Mouse (Mus musculus): ENCODE results near the gene Ltbp3.
A peak's percentile ranks its signal among the peaks of the same experiment; 100 is the strongest.

The Ltbp3 gene

GRCm38 (mm10) chr19:5740320-5741317, at the start of gene Ltbp3:
Gene Ltbp3, plus strand, starts transcription at chr19:5740904.
- no peak for DNase-seq (ENCODE audit: low spot score in 2 of 2)

- DNase-seq (ENCODE audit: low spot score in 2 of 2), result no peak
These were observed 49.1 kb upstream of the Ltbp3 start for GRCm38 (mm10) chr19:5691601-5692000.

- DNase-seq (ENCODE audit: low spot score in 2 of 2), result no peak
These were observed 48.4 kb upstream of the Ltbp3 start for GRCm38 (mm10) chr19:5692086-5692912.

GRCm38 (mm10) chr19:5692913-5693396, 47.7 kb upstream of the Ltbp3 start:
- peak in 1 of 2 experiments; percentile 23 for DNase-seq (ENCODE audit: low spot score in 2 of 2)

- DNase-seq (ENCODE audit: low spot score in 2 of 2), result no peak
These were observed 46.9 kb upstream of the Ltbp3 start for GRCm38 (mm10) chr19:5693801-5694200.

- DNase-seq (ENCODE audit: low spot score in 2 of 2), result no peak
These were observed 44.7 kb upstream of the Ltbp3 start for GRCm38 (mm10) chr19:5695849-5696462.

GRCm38 (mm10) chr19:5704163-5704800, 36.4 kb upstream of the Ltbp3 start, which contains the start of gene Kcnk7:
Gene Kcnk7, plus strand, starts transcription at chr19:5704367.
- no peak for DNase-seq (ENCODE audit: low spot score in 2 of 2)

- no peak for DNase-seq (ENCODE audit: low spot score in 2 of 2)
These were observed 35.7 kb upstream of the Ltbp3 start for GRCm38 (mm10) chr19:5704801-5705571.

GRCm38 (mm10) chr19:5710068-5710467, 30.6 kb upstream of the Ltbp3 start:
- no peak for DNase-seq (ENCODE audit: low spot score in 2 of 2)

GRCm38 (mm10) chr19:5710581-5710980, 30.1 kb upstream of the Ltbp3 start:
- DNase-seq (ENCODE audit: low spot score in 2 of 2), result no peak

- DNase-seq (ENCODE audit: low spot score in 2 of 2), result peak; percentile 56 to 84
These were observed 29.5 kb upstream of the Ltbp3 start for GRCm38 (mm10) chr19:5711218-5711617.

- DNase-seq (ENCODE audit: low spot score in 2 of 2), result no peak
These were observed 28.7 kb upstream of the Ltbp3 start for GRCm38 (mm10) chr19:5711907-5712460.

GRCm38 (mm10) chr19:5713255-5713654, 27.4 kb upstream of the Ltbp3 start:
- no peak for DNase-seq (ENCODE audit: low spot score in 2 of 2)

- no peak for DNase-seq (ENCODE audit: low spot score in 2 of 2)
These were observed 27.0 kb upstream of the Ltbp3 start for GRCm38 (mm10) chr19:5713730-5714129.

- DNase-seq (ENCODE audit: low spot score in 2 of 2), result peak; percentile 39 to 55
These were observed 24.7 kb upstream of the Ltbp3 start for GRCm38 (mm10) chr19:5715793-5716688.

GRCm38 (mm10) chr19:5716955-5717354, 23.7 kb upstream of the Ltbp3 start:
- DNase-seq (ENCODE audit: low spot score in 2 of 2), result no peak

GRCm38 (mm10) chr19:5721233-5721632, 19.5 kb upstream of the Ltbp3 start:
- DNase-seq (ENCODE audit: low spot score in 2 of 2), result no peak

- no peak for DNase-seq (ENCODE audit: low spot score in 2 of 2)
These were observed 17.8 kb upstream of the Ltbp3 start for GRCm38 (mm10) chr19:5722848-5723425.
